Mouse (Mus musculus) layer of hippocampus, postnatal 10 days (tissue): ENCODE results near the gene Plbd2. TPM values are rescaled to one million over a fixed set of nuclear protein-coding genes. Genes with fewer than 3 reads are reported as not detected.

Experiments
- DNase-seq, 2 experiments: peaks; one replicate each; pipeline ENCODE4 v3.0.0; 2021; ENCODE audit warnings: low spot score in 2 of 2
- total RNA-seq, 2 experiments: library from RNA; stranded (reverse); gene quantifications; 2 replicates each; pipeline ENCODE4 v1.2.3; 2021

Gene Plbd2
- total RNA-seq, 2 experiments from 2014 or later = 63.2 to 66.8 TPM

GRCm38 (mm10) chr5:120438469-120438868 lies 65.0 kb downstream of the Plbd2 start:
- no peak for DNase-seq

- no peak for DNase-seq
These were observed 65.4 kb downstream of the Plbd2 start for GRCm38 (mm10) chr5:120437986-120438385.

- DNase-seq = no peak
These were observed 65.9 kb downstream of the Plbd2 start for GRCm38 (mm10) chr5:120437539-120437938.

- DNase-seq = no peak
These were observed 66.4 kb downstream of the Plbd2 start for GRCm38 (mm10) chr5:120436885-120437495.

- no peak for DNase-seq
These were observed 67.5 kb downstream of the Plbd2 start for GRCm38 (mm10) chr5:120435731-120436501.

GRCm38 (mm10) chr5:120435006-120435681 lies 68.3 kb downstream of the Plbd2 start:
- DNase-seq = no peak

- no peak for DNase-seq
These were observed 69.1 kb downstream of the Plbd2 start for GRCm38 (mm10) chr5:120434231-120434735.

Other genes starting within 250 kb of the Plbd2 start
- under 1 TPM; 0.50 to 0.67 TPM for gene Lhx5, start 71.9 kb downstream of the Plbd2 start, total RNA-seq
- 1 to 10 TPM; 6.1 to 7.1 TPM for gene Sdsl, start 30.8 kb downstream of the Plbd2 start, total RNA-seq
- gene Sds, start 27.1 kb downstream of the Plbd2 start, total RNA-seq = not detected
- 1 to 10 TPM; 5.5 to 5.7 TPM for gene Slc8b1, start 7.5 kb upstream of the Plbd2 start, total RNA-seq
- gene Tpcn1, start 85.0 kb upstream of the Plbd2 start, total RNA-seq = 10 to 100 TPM; 44.1 to 47.4 TPM
- gene Iqcd, start 85.4 kb upstream of the Plbd2 start, total RNA-seq = 1 to 10 TPM in 1 of 2 experiments, under 1 TPM in 1; 0.91 to 1.2 TPM
- gene Rita1, start 109.0 kb upstream of the Plbd2 start, total RNA-seq = 10 to 100 TPM; 24.1 to 27.3 TPM
- gene Ddx54, start 109.1 kb upstream of the Plbd2 start, total RNA-seq = 10 to 100 TPM; 45.0 to 45.1 TPM
- gene Cfap73, start 130.6 kb upstream of the Plbd2 start, total RNA-seq = under 1 TPM; 0.76 to 0.80 TPM
- 100 to 1,000 TPM in 1 of 2 experiments, 10 to 100 TPM in 1; 77.2 to 112 TPM for gene Rasal1, start 145.2 kb upstream of the Plbd2 start, total RNA-seq
- 10 to 100 TPM; 87.6 to 93.3 TPM for gene Dtx1, start 208.3 kb upstream of the Plbd2 start, total RNA-seq
- under 1 TPM in 1 of 2 experiments, not detected in 1; 0.18 TPM for gene Oas2, start 246.2 kb upstream of the Plbd2 start, total RNA-seq